Mouse (Mus musculus) E14TG2a.4 (cell line): ENCODE measurements around the gene Pcsk2.

Experiments used
- CTCF ChIP-seq: conservative IDR thresholded peaks from 2 replicates; pipeline ENCODE4 v1.5.1; 2014; ENCODE audit warnings: low read length
- NANOG ChIP-seq: IDR thresholded peaks from 2 replicates; pipeline ENCODE4 v1.6.1; 2014; ENCODE audit warnings: borderline replicate concordance, low read length, mixed read lengths

GRCm38 (mm10) chr2:143702931-143703344 is 157.0 kb downstream of the Pcsk2 start:
- TF ChIP-seq CTCF (no peak), NANOG (no peak)
